Mouse (Mus musculus): ENCODE measurements at regions not wholly inside any gene's neighbourhood (a gene's known extent, or its start where the extent isn't known, plus 50 kb on each side); places are given as distances from the start of the nearest gene placed in this dataset.

GRCm38 (mm10) chr1:73456359-73457062, 440.8 kb upstream of the Tnp1 start:
- no peak for DNase-seq (ENCODE audit: low read depth, low spot score)

- DNase-seq (ENCODE audit: low read depth, low spot score): no peak
Observed at GRCm38 (mm10) chr1:73444216-73444890, 428.6 kb upstream of the Tnp1 start.

GRCm38 (mm10) chr1:73438385-73438784, 422.7 kb upstream of the Tnp1 start:
- DNase-seq (ENCODE audit: low read depth, low spot score): no peak

- DNase-seq (ENCODE audit: low read depth, low spot score): no peak
Observed at GRCm38 (mm10) chr1:73428101-73428500, 412.4 kb upstream of the Tnp1 start.

- DNase-seq (ENCODE audit: low read depth, low spot score): no peak
Observed at GRCm38 (mm10) chr1:73425049-73425448, 409.3 kb upstream of the Tnp1 start.

GRCm38 (mm10) chr1:73418196-73418595, 402.5 kb upstream of the Tnp1 start:
- DNase-seq (ENCODE audit: low read depth, low spot score): no peak

- no peak for DNase-seq (ENCODE audit: low read depth, low spot score)
Observed at GRCm38 (mm10) chr1:73411452-73411851, 395.7 kb upstream of the Tnp1 start.

GRCm38 (mm10) chr1:73399178-73399577, 383.5 kb upstream of the Tnp1 start:
- no peak for DNase-seq (ENCODE audit: low read depth, low spot score)

GRCm38 (mm10) chr1:73395034-73395433, 379.3 kb upstream of the Tnp1 start:
- DNase-seq (ENCODE audit: low read depth, low spot score): no peak

GRCm38 (mm10) chr1:73394466-73394865, 378.8 kb upstream of the Tnp1 start:
- no peak for DNase-seq (ENCODE audit: low read depth, low spot score)

- no peak for DNase-seq (ENCODE audit: low read depth, low spot score)
Observed at GRCm38 (mm10) chr1:73392077-73392476, 376.4 kb upstream of the Tnp1 start.

- peak; percentile 38 for DNase-seq (ENCODE audit: low read depth, low spot score)
Observed at GRCm38 (mm10) chr1:73389976-73390375, 374.3 kb upstream of the Tnp1 start.

GRCm38 (mm10) chr1:73389174-73389573, 373.5 kb upstream of the Tnp1 start:
- no peak for DNase-seq (ENCODE audit: low read depth, low spot score)

GRCm38 (mm10) chr1:73381578-73381977, 365.9 kb upstream of the Tnp1 start:
- DNase-seq (ENCODE audit: low read depth, low spot score): no peak

- DNase-seq (ENCODE audit: low read depth, low spot score): no peak
Observed at GRCm38 (mm10) chr1:73374531-73375375, 359.0 kb upstream of the Tnp1 start.

- no peak for DNase-seq (ENCODE audit: low read depth, low spot score)
Observed at GRCm38 (mm10) chr1:73368222-73368621, 352.5 kb upstream of the Tnp1 start.

GRCm38 (mm10) chr1:73365842-73366241, 350.1 kb upstream of the Tnp1 start:
- DNase-seq (ENCODE audit: low read depth, low spot score): no peak

- DNase-seq (ENCODE audit: low read depth, low spot score): no peak
Observed at GRCm38 (mm10) chr1:73364300-73364683, 348.6 kb upstream of the Tnp1 start.

GRCm38 (mm10) chr1:73363549-73364299, 348.0 kb upstream of the Tnp1 start:
- DNase-seq (ENCODE audit: low read depth, low spot score): peak; percentile 12

GRCm38 (mm10) chr1:73362122-73362521, 346.4 kb upstream of the Tnp1 start:
- peak; percentile 33 for DNase-seq (ENCODE audit: low read depth, low spot score)

GRCm38 (mm10) chr1:73361300-73361699, 345.6 kb upstream of the Tnp1 start:
- DNase-seq (ENCODE audit: low read depth, low spot score): no peak

GRCm38 (mm10) chr1:73354447-73354846, 338.7 kb upstream of the Tnp1 start:
- no peak for DNase-seq (ENCODE audit: low read depth, low spot score)
